Mouse (Mus musculus): ENCODE data around the gene Mapkapk2. TPM values are rescaled to one million over a fixed set of nuclear protein-coding genes. Genes with fewer than 3 reads are reported as not detected.

Gene Mapkapk2
- polyA plus RNA-seq, 1 experiment from 2014 or later = 10.8 TPM

DNA sequence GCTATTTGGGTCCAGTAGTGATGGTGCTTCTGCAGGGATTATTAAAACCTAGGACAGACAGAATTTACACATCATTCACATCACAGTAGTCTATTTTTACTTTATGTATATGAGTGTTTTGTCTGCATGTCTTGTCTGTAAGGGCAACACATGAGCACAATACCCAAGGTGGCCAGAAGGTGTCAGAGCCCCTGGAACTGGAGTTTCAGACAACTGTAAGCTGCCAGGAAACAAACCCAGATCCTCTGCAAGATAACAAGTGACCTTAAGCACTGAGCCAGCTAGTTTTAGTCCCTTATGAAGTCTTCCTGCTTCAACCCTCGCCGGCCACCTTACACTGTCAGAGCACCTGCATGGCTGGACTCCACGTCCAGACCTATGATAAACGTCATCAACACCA lies 17.9 kb downstream of the Mapkapk2 start:
- ATAC-seq (ENCODE audit: low read depth) = no peak
- peaks cover 53% of the 10 kb centered on the region for H3K4me1 ChIP-seq (ENCODE audit: control insufficient read depth, low read depth, low read length)
- no peak overlapping the region for H3K9ac ChIP-seq (ENCODE audit: low read depth, low read length)
- H3K27me3 ChIP-seq (ENCODE audit: control insufficient read depth, insufficient read depth, low read depth, low read length) = no peaks in the 10 kb centered on the region
- WGBS (ENCODE audit: insufficient replicate concordance) = 26% methylated on average over 4 of the region's 4 CpGs
- H3K4me3 ChIP-seq (ENCODE audit: low read depth, low read length) = no peak overlapping the region
- H3K36me3 ChIP-seq (ENCODE audit: control insufficient read depth, insufficient read depth) = no peaks in the 10 kb centered on the region
- no peaks in the 10 kb centered on the region for H3K9me3 ChIP-seq (replicated peaks; ENCODE audit: control insufficient read depth, low read length)
- H3K27ac ChIP-seq (ENCODE audit: low read length) = no peak overlapping the region
- H3K4me2 ChIP-seq (ENCODE audit: low read depth, low read length) = no peak overlapping the region

DNA sequence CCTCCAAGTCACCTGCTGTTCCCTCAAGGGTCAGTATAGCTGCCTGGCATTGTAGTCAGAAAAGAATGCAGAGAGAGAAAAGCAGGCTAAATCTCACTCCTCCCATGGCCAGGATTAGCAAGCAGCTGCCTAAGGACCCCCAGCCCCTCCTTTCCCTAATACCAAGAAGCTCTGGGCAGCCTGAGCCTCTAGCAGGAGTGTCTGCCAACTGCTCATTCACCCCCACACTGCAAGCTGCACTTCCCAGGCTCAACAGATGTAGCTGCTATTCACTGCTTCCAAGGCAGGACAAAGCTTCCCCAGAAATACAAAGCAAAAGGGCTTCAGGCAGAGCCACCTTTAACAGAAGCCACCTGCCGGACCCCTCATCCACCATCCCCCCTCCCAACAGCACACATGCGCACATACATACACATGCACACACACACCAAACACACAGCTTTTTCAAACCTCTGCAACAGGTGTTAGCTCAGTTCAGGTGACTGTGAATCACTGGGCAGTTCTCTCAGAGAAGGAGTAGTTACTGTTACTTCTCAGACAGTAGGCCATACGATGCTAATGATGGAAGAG lies 18.8 kb downstream of the Mapkapk2 start:
- H3K4me3 ChIP-seq (ENCODE audit: low read depth, low read length) = no peak overlapping the region
- no peak overlapping the region for H3K9ac ChIP-seq (ENCODE audit: low read depth, low read length)
- no peak overlapping the region for H3K4me2 ChIP-seq (ENCODE audit: low read depth, low read length)
- no peaks in the 10 kb centered on the region for H3K27me3 ChIP-seq (ENCODE audit: control insufficient read depth, insufficient read depth, low read depth, low read length)
- WGBS (ENCODE audit: insufficient replicate concordance) = 64% methylated on average over 3 of the region's 3 CpGs
- H3K36me3 ChIP-seq (ENCODE audit: control insufficient read depth, insufficient read depth) = no peaks in the 10 kb centered on the region
- ATAC-seq (ENCODE audit: low read depth) = no peak
- peaks cover 54% of the 10 kb centered on the region for H3K4me1 ChIP-seq (ENCODE audit: control insufficient read depth, low read depth, low read length)
- no peaks in the 10 kb centered on the region for H3K9me3 ChIP-seq (replicated peaks; ENCODE audit: control insufficient read depth, low read length)
- H3K27ac ChIP-seq (ENCODE audit: low read length) = no peak overlapping the region

DNA sequence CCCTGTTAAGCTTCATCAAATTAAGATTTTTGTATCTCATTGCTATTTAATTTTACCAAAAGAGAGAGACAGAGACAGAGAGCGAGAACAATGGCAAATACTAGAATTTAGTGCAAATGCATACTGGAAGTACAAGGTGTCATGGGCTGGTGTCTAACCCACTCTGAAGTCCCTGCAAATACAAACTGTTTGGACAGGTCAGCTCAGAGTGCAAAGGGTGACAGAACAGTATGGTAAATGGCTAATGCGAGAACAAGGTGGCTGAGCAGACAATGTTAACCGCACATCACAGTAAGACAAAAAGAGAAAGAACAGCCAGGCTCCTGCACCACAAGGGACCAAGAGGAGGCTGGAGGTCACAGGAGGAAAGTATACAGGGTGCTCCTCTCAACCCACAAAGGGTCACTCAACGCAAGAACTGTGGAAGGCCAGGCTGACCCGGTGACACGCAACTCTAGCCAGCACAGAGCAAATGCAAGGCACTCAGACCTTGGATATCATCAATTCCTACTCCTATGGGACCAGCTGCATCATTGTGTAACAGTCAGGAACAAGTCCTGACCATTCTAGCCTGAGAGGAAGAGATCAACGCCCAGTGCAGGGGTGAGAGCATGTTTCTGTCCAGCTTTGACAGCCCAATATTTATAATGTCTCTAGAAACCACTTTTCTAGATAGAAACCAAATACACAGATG lies 22.4 kb downstream of the Mapkapk2 start:
- peak; percentile 73 for ATAC-seq (ENCODE audit: low read depth)

GRCm38 (mm10) chr1:131074524-131074938 lies 23.1 kb downstream of the Mapkapk2 start:
- peak overlapping the region; percentile 59 for H3K27ac ChIP-seq (ENCODE audit: low read length)
- H3K9ac ChIP-seq (ENCODE audit: low read depth, low read length) = no peak overlapping the region
- H3K4me2 ChIP-seq (ENCODE audit: low read depth, low read length) = peak overlapping the region; percentile 34; the same call in 1 of the 2 replicates
- no peak overlapping the region for H3K4me3 ChIP-seq (ENCODE audit: low read depth, low read length)
- no peak for ATAC-seq (ENCODE audit: low read depth)
- no peaks in the 10 kb centered on the region for H3K27me3 ChIP-seq (ENCODE audit: control insufficient read depth, insufficient read depth, low read depth, low read length)
- WGBS (ENCODE audit: insufficient replicate concordance) = 18% methylated on average over 8 of the region's 8 CpGs
- H3K36me3 ChIP-seq (ENCODE audit: control insufficient read depth, insufficient read depth) = no peaks in the 10 kb centered on the region
- no peaks in the 10 kb centered on the region for H3K9me3 ChIP-seq (replicated peaks; ENCODE audit: control insufficient read depth, low read length)
- H3K4me1 ChIP-seq (ENCODE audit: control insufficient read depth, low read depth, low read length) = peaks cover 44% of the 10 kb centered on the region

More for the DNA sequence above, 22.4 kb downstream of the Mapkapk2 start:
- H3K4me2 ChIP-seq (ENCODE audit: low read depth, low read length) = no peak overlapping the region
- H3K36me3 ChIP-seq (ENCODE audit: control insufficient read depth, insufficient read depth) = no peaks in the 10 kb centered on the region
- peak overlapping the region; percentile 70 for H3K27ac ChIP-seq (ENCODE audit: low read length)
- no peaks in the 10 kb centered on the region for H3K27me3 ChIP-seq (ENCODE audit: control insufficient read depth, insufficient read depth, low read depth, low read length)
- no peak overlapping the region for H3K9ac ChIP-seq (ENCODE audit: low read depth, low read length)
- H3K4me1 ChIP-seq (ENCODE audit: control insufficient read depth, low read depth, low read length) = peaks cover 49% of the 10 kb centered on the region
- H3K9me3 ChIP-seq (replicated peaks; ENCODE audit: control insufficient read depth, low read length) = no peaks in the 10 kb centered on the region
- H3K4me3 ChIP-seq (ENCODE audit: low read depth, low read length) = no peak overlapping the region
- 60% methylated on average over 7 of the region's 7 CpGs for WGBS (ENCODE audit: insufficient replicate concordance)

DNA sequence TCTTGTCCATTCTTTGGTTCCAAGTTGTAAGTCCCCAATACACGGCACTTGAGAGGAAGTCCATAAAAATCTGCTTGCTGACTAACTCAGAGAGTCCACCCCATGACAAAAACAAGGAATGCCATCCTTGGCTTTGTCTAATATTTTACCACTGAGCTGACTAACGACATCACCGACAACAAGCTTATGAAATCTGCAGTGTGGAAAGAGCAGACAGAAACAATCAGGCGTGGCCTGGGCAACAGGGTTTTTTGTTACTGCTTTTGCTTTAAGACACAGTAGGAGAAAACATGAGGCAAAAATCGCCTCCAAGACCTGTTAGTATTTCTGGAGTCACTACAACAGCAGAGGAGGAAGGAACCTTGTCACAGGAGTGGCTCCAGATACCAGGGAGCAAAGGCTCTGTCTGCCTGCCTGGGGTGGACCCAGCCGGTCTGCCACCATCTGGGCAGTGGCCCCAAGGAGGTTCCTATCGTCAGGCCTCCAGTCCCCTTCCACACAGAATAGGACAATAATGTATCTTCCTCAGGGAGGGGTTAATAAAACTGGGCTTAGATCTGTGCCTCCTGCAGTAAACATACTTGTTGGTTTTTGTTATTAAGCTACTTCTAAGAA lies 25.1 kb downstream of the Mapkapk2 start:
- H3K27ac ChIP-seq (ENCODE audit: low read length) = 0 out of 2 replicates have a peak overlapping the region, but pooled peaks have one; percentile 16

GRCm38 (mm10) chr1:131069010-131069409 lies 28.6 kb downstream of the Mapkapk2 start:
- H3K36me3 ChIP-seq (ENCODE audit: control insufficient read depth, insufficient read depth) = no peaks in the 10 kb centered on the region
- no peak for ATAC-seq (ENCODE audit: low read depth)
- H3K9me3 ChIP-seq (replicated peaks; ENCODE audit: control insufficient read depth, low read length) = no peaks in the 10 kb centered on the region
- no peak overlapping the region for H3K27ac ChIP-seq (ENCODE audit: low read length)
- no peak overlapping the region for H3K4me3 ChIP-seq (ENCODE audit: low read depth, low read length)
- no peaks in the 10 kb centered on the region for H3K27me3 ChIP-seq (ENCODE audit: control insufficient read depth, insufficient read depth, low read depth, low read length)
- H3K4me1 ChIP-seq (ENCODE audit: control insufficient read depth, low read depth, low read length) = peaks cover 38% of the 10 kb centered on the region
- WGBS (ENCODE audit: insufficient replicate concordance) = 78% methylated on average over 7 of the region's 7 CpGs
- H3K4me2 ChIP-seq (ENCODE audit: low read depth, low read length) = no peak overlapping the region
- H3K9ac ChIP-seq (ENCODE audit: low read depth, low read length) = no peak overlapping the region

More for the DNA sequence above, 25.1 kb downstream of the Mapkapk2 start:
- peaks cover 58% of the 10 kb centered on the region for H3K4me1 ChIP-seq (ENCODE audit: control insufficient read depth, low read depth, low read length)
- WGBS (ENCODE audit: insufficient replicate concordance) = 47% methylated on average over 7 of the region's 7 CpGs
- no peak overlapping the region for H3K9ac ChIP-seq (ENCODE audit: low read depth, low read length)
- ATAC-seq (ENCODE audit: low read depth) = no peak
- H3K27me3 ChIP-seq (ENCODE audit: control insufficient read depth, insufficient read depth, low read depth, low read length) = no peaks in the 10 kb centered on the region
- no peaks in the 10 kb centered on the region for H3K36me3 ChIP-seq (ENCODE audit: control insufficient read depth, insufficient read depth)
- H3K9me3 ChIP-seq (replicated peaks; ENCODE audit: control insufficient read depth, low read length) = no peaks in the 10 kb centered on the region
- H3K4me3 ChIP-seq (ENCODE audit: low read depth, low read length) = no peak overlapping the region
- H3K4me2 ChIP-seq (ENCODE audit: low read depth, low read length) = no peak overlapping the region

DNA sequence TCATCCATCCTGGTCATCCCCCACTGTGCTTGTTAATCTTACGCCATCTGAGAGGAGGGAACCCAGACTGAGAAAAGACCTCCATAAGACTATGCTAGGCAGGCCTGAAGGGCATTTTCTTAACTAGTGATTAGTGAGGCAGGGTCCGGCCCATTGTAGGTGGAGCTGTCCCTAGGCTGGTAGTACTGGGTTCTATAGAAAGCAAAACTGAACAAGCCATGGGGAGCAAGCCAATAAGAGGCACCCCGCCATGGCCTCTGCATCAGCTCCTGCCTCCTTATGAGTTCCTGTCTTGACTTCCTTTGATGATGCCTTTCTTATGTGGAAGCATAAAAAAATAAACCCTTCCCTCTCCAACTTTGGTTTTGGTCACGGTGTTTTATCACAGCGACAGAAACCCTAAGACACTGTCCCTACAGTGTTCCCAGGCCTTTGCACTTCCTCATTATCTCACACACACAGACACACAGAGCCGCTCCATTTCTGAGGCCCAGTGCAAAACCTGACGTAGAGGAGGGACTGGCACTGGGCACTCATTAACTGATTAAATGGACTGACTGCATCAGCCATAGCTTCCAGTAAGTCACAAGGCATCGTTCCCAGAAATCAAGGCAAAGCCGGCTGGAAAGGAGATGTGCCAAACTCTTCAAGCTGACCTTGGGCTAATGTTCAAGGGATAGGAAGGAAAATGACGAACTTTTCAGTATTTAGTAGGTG lies 29.5 kb downstream of the Mapkapk2 start:
- Histone ChIP-seq H3K4me1 (ENCODE audit: control insufficient read depth, low read depth, low read length) (peaks cover 30% of the 10 kb centered on the region), H3K9me3 (replicated peaks; ENCODE audit: control insufficient read depth, low read length) (no peaks in the 10 kb centered on the region), H3K9ac (ENCODE audit: low read depth, low read length) (no peak overlapping the region), H3K27me3 (ENCODE audit: control insufficient read depth, insufficient read depth, low read depth, low read length) (no peaks in the 10 kb centered on the region), H3K4me2 (ENCODE audit: low read depth, low read length) (peak overlapping the region; percentile 23), H3K27ac (ENCODE audit: low read length) (peak overlapping the region; percentile 31; the same call in 1 of the 2 replicates), H3K4me3 (ENCODE audit: low read depth, low read length) (no peak overlapping the region), H3K36me3 (ENCODE audit: control insufficient read depth, insufficient read depth) (no peaks in the 10 kb centered on the region)
- 32% methylated on average over 10 of the region's 10 CpGs for WGBS (ENCODE audit: insufficient replicate concordance)
- peak; percentile 95 for ATAC-seq (ENCODE audit: low read depth)

GRCm38 (mm10) chr1:131064202-131064601 lies 33.4 kb downstream of the Mapkapk2 start:
- Histone ChIP-seq H3K27ac (ENCODE audit: low read length) (no peak overlapping the region), H3K9me3 (replicated peaks; ENCODE audit: control insufficient read depth, low read length) (no peaks in the 10 kb centered on the region), H3K4me2 (ENCODE audit: low read depth, low read length) (no peak overlapping the region), H3K4me1 (ENCODE audit: control insufficient read depth, low read depth, low read length) (peaks cover 43% of the 10 kb centered on the region), H3K27me3 (ENCODE audit: control insufficient read depth, insufficient read depth, low read depth, low read length) (no peaks in the 10 kb centered on the region), H3K9ac (ENCODE audit: low read depth, low read length) (no peak overlapping the region), H3K4me3 (ENCODE audit: low read depth, low read length) (no peak overlapping the region), H3K36me3 (ENCODE audit: control insufficient read depth, insufficient read depth) (no peaks in the 10 kb centered on the region)
- no peak for ATAC-seq (ENCODE audit: low read depth)
- 44% methylated on average over 6 of the region's 6 CpGs for WGBS (ENCODE audit: insufficient replicate concordance)

Measured in liver, embryonic 16.5 days (tissue).